Mouse (Mus musculus) liver, embryonic 12.5 days (tissue): Measurements from ENCODE around the gene Limch1. TPM values are rescaled to one million over a fixed set of nuclear protein-coding genes. Genes with fewer than 3 reads are reported as not detected.

ENCODE experiments used
- ATAC-seq: fragments of 200-750 bp; cut with Nextera tagmentation; 2 replicates; pipeline ENCODE4 v1.8.0; 2017; ENCODE audit warnings: moderate number of reproducible peaks, mild to moderate bottlenecking, moderate library complexity
- H3K27ac ChIP-seq: fragments of 300-500 bp; sonication (generic); 2 replicates; pipeline ENCODE4 v1.5.1; 2016; ENCODE audit warnings: mild to moderate bottlenecking
- H3K27me3 ChIP-seq: fragments of 300-500 bp; sonication (generic); replicated peaks from 2 replicates; pipeline ENCODE4 v1.6.1; 2016; ENCODE audit warnings: mild to moderate bottlenecking, moderate library complexity
- H3K36me3 ChIP-seq: fragments of 300-500 bp; sonication (generic); 2 replicates; pipeline ENCODE4 v1.6.1; 2016; ENCODE audit warnings: mild to moderate bottlenecking, moderate library complexity
- H3K4me1 ChIP-seq: fragments of 300-500 bp; sonication (generic); 2 replicates; pipeline ENCODE4 v1.6.1; 2016
- H3K4me2 ChIP-seq: fragments of 300-500 bp; sonication (generic); 2 replicates; pipeline ENCODE4 v1.6.1; 2016; ENCODE audit warnings: mild to moderate bottlenecking, moderate library complexity
- H3K4me3 ChIP-seq: fragments of 300-500 bp; sonication (generic); 2 replicates; pipeline ENCODE4 v1.5.1; 2016; ENCODE audit warnings: mild to moderate bottlenecking, moderate library complexity
- H3K9ac ChIP-seq: fragments of 300-500 bp; sonication (generic); 2 replicates; pipeline ENCODE4 v1.6.1; 2016; ENCODE audit warnings: mild to moderate bottlenecking, moderate library complexity
- H3K9me3 ChIP-seq: fragments of 300-500 bp; sonication (generic); replicated peaks from 2 replicates; pipeline ENCODE4 v1.6.1; 2016; ENCODE audit warnings: mild to moderate bottlenecking, moderate library complexity
- WGBS: fragments of 180-500 bp; shearing (Covaris S2); methylation state at CpG from one replicate; pipeline ENCODE4 v1.1.7; 2016; ENCODE audit not compliant: insufficient replicate concordance; 5-methylcytosine and 5-hydroxymethylcytosine counted together
- polyA plus RNA-seq: library from polyadenylated mRNA; unstranded; fragments of >200 nt; fragmentation: Nextera tagmentation; extraction: Ambion mirVana; gene quantifications from 2 replicates; pipeline ENCODE4 v1.2.1, GENCODE M21; 2016

The Limch1 gene
- polyA plus RNA-seq, 1 experiment from 2014 or later = 3.8 TPM

- no peaks in the 10 kb centered on the region for H3K27me3 ChIP-seq
- 52% methylated on average over 18 of the region's 18 CpGs for WGBS
These were observed 71.1 kb downstream of the Limch1 start for GRCm38 (mm10) chr5:66816751-66817150.

GRCm38 (mm10) chr5:66817184-66817956 is 71.7 kb downstream of the Limch1 start:
- Histone ChIP-seq H3K27ac (no peak overlapping the region), H3K27me3 (no peaks in the 10 kb centered on the region), H3K4me2 (no peak overlapping the region), H3K9me3 (no peaks in the 10 kb centered on the region), H3K4me3 (no peak overlapping the region), H3K36me3 (no peaks in the 10 kb centered on the region), H3K4me1 (no peaks in the 10 kb centered on the region), H3K9ac (no peak overlapping the region)
- no peak for ATAC-seq
- 78% methylated on average over 8 of the region's 8 CpGs for WGBS

More at GRCm38 (mm10) chr5:66816751-66817150, 71.1 kb downstream of the Limch1 start:
- Histone ChIP-seq H3K9me3 (no peaks in the 10 kb centered on the region), H3K4me1 (no peaks in the 10 kb centered on the region), H3K9ac (no peak overlapping the region), H3K36me3 (no peaks in the 10 kb centered on the region), H3K4me3 (no peak overlapping the region), H3K4me2 (no peak overlapping the region), H3K27ac (no peak overlapping the region)
- ATAC-seq = no peak

- 82% methylated on average over 6 of the region's 6 CpGs for WGBS
- Histone ChIP-seq H3K36me3 (no peaks in the 10 kb centered on the region), H3K4me3 (no peak overlapping the region), H3K27me3 (no peaks in the 10 kb centered on the region), H3K27ac (no peak overlapping the region), H3K4me1 (no peaks in the 10 kb centered on the region), H3K9ac (no peak overlapping the region), H3K4me2 (no peak overlapping the region), H3K9me3 (no peaks in the 10 kb centered on the region)
- ATAC-seq = no peak
These were observed 77.0 kb downstream of the Limch1 start for GRCm38 (mm10) chr5:66822500-66823205.

- no peaks in the 10 kb centered on the region for H3K27me3 ChIP-seq
- H3K4me2 ChIP-seq = no peak overlapping the region
- H3K4me1 ChIP-seq = no peaks in the 10 kb centered on the region
- WGBS = 58% methylated on average over 4 of the region's 4 CpGs
- H3K9ac ChIP-seq = no peak overlapping the region
- no peaks in the 10 kb centered on the region for H3K36me3 ChIP-seq
- H3K9me3 ChIP-seq = no peaks in the 10 kb centered on the region
- H3K4me3 ChIP-seq = no peak overlapping the region
- H3K27ac ChIP-seq = no peak overlapping the region
- ATAC-seq = no peak
These were observed 80.0 kb downstream of the Limch1 start for GRCm38 (mm10) chr5:66825586-66825985.

GRCm38 (mm10) chr5:66826844-66827243 is 81.2 kb downstream of the Limch1 start:
- Histone ChIP-seq H3K36me3 (no peaks in the 10 kb centered on the region), H3K27ac (no peak overlapping the region), H3K4me2 (no peak overlapping the region), H3K4me3 (no peak overlapping the region), H3K27me3 (no peaks in the 10 kb centered on the region), H3K9me3 (no peaks in the 10 kb centered on the region), H3K4me1 (no peaks in the 10 kb centered on the region), H3K9ac (no peak overlapping the region)
- 60% methylated on average over 8 of the region's 8 CpGs for WGBS
- ATAC-seq = no peak

GRCm38 (mm10) chr5:66829505-66829904 is 83.9 kb downstream of the Limch1 start:
- no peak for ATAC-seq
- Histone ChIP-seq H3K4me1 (no peaks in the 10 kb centered on the region), H3K27ac (no peak overlapping the region), H3K9ac (no peak overlapping the region), H3K4me2 (no peak overlapping the region), H3K27me3 (no peaks in the 10 kb centered on the region), H3K9me3 (no peaks in the 10 kb centered on the region), H3K4me3 (no peak overlapping the region), H3K36me3 (no peaks in the 10 kb centered on the region)
- WGBS = 67% methylated on average over 5 of the region's 5 CpGs

- Histone ChIP-seq H3K36me3 (no peaks in the 10 kb centered on the region), H3K4me3 (no peak overlapping the region), H3K27ac (no peak overlapping the region), H3K4me1 (no peaks in the 10 kb centered on the region), H3K27me3 (no peaks in the 10 kb centered on the region), H3K9me3 (no peaks in the 10 kb centered on the region), H3K9ac (no peak overlapping the region), H3K4me2 (no peak overlapping the region)
- no peak for ATAC-seq
- WGBS = 85% methylated on average over 10 of the region's 10 CpGs
These were observed 84.6 kb downstream of the Limch1 start for GRCm38 (mm10) chr5:66830206-66830605.

GRCm38 (mm10) chr5:66834756-66835155 is 89.1 kb downstream of the Limch1 start:
- H3K4me2 ChIP-seq = no peak overlapping the region
- H3K27me3 ChIP-seq = no peaks in the 10 kb centered on the region
- WGBS = 58% methylated on average over 6 of the region's 6 CpGs
- no peaks in the 10 kb centered on the region for H3K36me3 ChIP-seq
- H3K4me3 ChIP-seq = no peak overlapping the region
- no peaks in the 10 kb centered on the region for H3K9me3 ChIP-seq
- H3K27ac ChIP-seq = no peak overlapping the region
- H3K4me1 ChIP-seq = no peaks in the 10 kb centered on the region
- no peak overlapping the region for H3K9ac ChIP-seq
- ATAC-seq = no peak

GRCm38 (mm10) chr5:66836892-66837291 is 91.3 kb downstream of the Limch1 start:
- no peak for ATAC-seq
- Histone ChIP-seq H3K27me3 (no peaks in the 10 kb centered on the region), H3K27ac (no peak overlapping the region), H3K4me3 (no peak overlapping the region), H3K4me2 (no peak overlapping the region), H3K9ac (no peak overlapping the region), H3K9me3 (no peaks in the 10 kb centered on the region), H3K4me1 (no peaks in the 10 kb centered on the region), H3K36me3 (no peaks in the 10 kb centered on the region)
- WGBS = 55% methylated on average over 4 of the region's 4 CpGs

GRCm38 (mm10) chr5:66841971-66842370 is 96.3 kb downstream of the Limch1 start:
- H3K4me2 ChIP-seq = no peak overlapping the region
- ATAC-seq = no peak
- H3K9ac ChIP-seq = no peak overlapping the region
- H3K4me3 ChIP-seq = no peak overlapping the region
- no peaks in the 10 kb centered on the region for H3K4me1 ChIP-seq
- 73% methylated on average over 2 of the region's 2 CpGs for WGBS
- H3K27me3 ChIP-seq = no peaks in the 10 kb centered on the region
- no peak overlapping the region for H3K27ac ChIP-seq
- H3K9me3 ChIP-seq = no peaks in the 10 kb centered on the region
- H3K36me3 ChIP-seq = no peaks in the 10 kb centered on the region

GRCm38 (mm10) chr5:66842776-66843175 is 97.1 kb downstream of the Limch1 start:
- no peak overlapping the region for H3K4me2 ChIP-seq
- H3K9ac ChIP-seq = no peak overlapping the region
- ATAC-seq = no peak
- H3K36me3 ChIP-seq = no peaks in the 10 kb centered on the region
- H3K27me3 ChIP-seq = no peaks in the 10 kb centered on the region
- no peaks in the 10 kb centered on the region for H3K4me1 ChIP-seq
- no peaks in the 10 kb centered on the region for H3K9me3 ChIP-seq
- no peak overlapping the region for H3K4me3 ChIP-seq
- no peak overlapping the region for H3K27ac ChIP-seq
- WGBS = 65% methylated on average over 5 of the region's 5 CpGs

GRCm38 (mm10) chr5:66848136-66848535 is 102.5 kb downstream of the Limch1 start:
- H3K4me3 ChIP-seq = no peak overlapping the region
- H3K27me3 ChIP-seq = no peaks in the 10 kb centered on the region
- no peaks in the 10 kb centered on the region for H3K9me3 ChIP-seq
- 48% methylated on average over 7 of the region's 7 CpGs for WGBS
- no peak overlapping the region for H3K27ac ChIP-seq
- no peak for ATAC-seq
- H3K4me2 ChIP-seq = no peak overlapping the region
- no peaks in the 10 kb centered on the region for H3K4me1 ChIP-seq
- H3K36me3 ChIP-seq = no peaks in the 10 kb centered on the region
- no peak overlapping the region for H3K9ac ChIP-seq
